Mouse (Mus musculus): ENCODE data around the gene Atxn10.

GRCm38 (mm10) chr15:85463027-85463790 is 127.2 kb downstream of the Atxn10 start:
- TF ChIP-seq CTCF (IDR thresholded peaks at IDR 0.05; ENCODE audit: low read depth), result no peak
- TF ChIP-seq EP300 (IDR thresholded peaks at IDR 0.05; ENCODE audit: low read depth), result no peak

All from heart, postnatal 0 days (tissue).